Mouse (Mus musculus) left cerebral cortex, adult 9 months (tissue): ENCODE measurements at regions not wholly inside any gene's neighbourhood (a gene's known extent, or its start where the extent isn't known, plus 50 kb on each side); places are given as distances from the start of the nearest gene placed in this dataset.

Experiments used
- DNase-seq, 2 experiments: peaks; one replicate each; pipeline ENCODE4 v3.0.0; 2022; ENCODE audit warnings: low spot score in 2 of 2

DNA sequence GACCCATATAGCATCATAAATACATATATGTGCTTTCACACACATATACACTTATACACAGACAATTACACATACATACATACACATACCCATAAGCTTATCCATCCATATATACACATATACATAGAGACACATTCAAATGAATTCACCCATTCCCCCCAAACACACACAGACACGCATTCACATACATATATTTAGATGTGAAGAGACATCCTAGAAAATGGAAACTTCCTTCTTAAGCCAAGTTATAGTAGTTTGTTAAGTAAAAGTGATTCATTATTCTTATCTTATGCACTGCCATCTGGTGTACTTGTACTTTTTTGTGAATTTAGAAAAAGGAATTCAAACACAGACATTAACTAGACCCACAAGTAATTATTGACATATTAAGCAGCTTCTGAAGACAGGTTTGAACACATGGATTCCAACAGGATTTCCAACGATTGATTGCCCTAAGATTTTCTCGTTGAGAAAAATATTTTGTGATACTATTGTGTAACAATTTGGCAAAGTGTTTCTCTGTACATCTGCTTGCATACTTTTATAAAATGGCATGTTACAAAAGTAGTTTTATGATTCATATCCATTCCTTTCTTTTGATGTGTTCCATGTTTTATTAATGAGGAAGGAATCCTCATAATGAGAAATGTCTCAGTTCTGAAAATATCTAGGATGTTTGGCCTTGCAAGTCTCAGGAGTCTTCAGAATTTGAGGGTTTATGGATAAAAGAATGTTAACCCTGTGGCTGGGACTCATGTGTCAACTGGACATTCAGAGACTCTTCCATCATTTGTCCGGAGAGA, 1161.5 kb upstream of the Apob start:
- no peak for DNase-seq

DNA sequence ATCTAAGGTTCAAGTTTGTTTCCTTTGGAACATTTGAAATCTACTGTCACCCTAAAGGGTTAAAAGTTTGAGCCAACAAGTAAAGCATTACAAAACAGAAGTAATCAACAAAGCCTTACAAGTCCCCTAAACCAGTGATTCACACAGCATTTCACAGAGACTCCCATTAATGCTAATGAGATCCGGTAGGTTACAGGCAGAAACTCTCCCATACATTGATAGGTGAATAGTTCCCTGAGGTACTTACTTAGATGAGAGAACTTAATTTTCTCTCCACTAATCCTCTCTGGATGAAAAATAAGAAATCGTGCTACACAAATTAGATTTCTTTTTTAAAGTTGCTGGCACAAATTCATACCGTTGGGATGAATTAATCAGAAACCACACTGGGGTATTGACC, 1144.5 kb upstream of the Apob start:
- DNase-seq = no peak

DNA sequence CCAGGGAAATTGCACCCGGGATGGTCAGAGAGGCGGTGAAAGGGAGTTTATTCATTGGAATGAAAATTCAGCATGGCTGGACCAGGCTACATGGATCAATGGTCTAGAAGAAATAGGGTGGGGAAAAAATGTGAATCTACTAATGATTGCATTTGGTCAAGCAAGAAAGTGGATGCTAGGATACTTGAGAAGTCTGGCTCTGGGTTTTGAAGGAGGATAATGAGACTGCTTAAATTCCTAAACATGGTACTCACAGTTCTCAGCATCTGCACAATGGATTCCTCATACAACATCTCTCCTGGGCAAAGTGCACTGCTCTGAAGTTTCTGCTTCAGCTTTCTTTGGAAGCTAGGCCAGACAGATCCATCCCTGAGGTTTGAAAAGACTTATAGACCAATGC, 1139.9 kb upstream of the Apob start:
- DNase-seq = no peak

DNA sequence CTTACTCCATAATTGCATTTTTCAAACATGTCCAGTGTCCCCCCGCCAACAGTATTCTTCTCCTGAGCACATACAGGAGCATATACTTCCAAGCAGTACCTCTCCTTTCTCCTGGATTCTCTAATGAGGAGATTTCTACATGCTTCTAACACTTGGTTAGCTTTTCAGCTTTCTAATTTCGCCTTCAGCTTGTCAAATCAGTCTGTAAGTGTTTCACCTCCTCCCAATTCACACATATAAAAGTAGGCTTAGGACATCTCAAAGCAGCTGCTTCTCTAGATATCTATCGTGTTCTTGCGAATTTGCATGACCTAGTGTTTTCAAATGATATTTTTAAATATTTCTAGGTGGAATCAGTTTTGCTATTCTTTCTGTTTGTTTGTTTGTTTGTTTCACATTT, 1129.0 kb upstream of the Apob start:
- peak; percentile 3 to 35 for DNase-seq

DNA sequence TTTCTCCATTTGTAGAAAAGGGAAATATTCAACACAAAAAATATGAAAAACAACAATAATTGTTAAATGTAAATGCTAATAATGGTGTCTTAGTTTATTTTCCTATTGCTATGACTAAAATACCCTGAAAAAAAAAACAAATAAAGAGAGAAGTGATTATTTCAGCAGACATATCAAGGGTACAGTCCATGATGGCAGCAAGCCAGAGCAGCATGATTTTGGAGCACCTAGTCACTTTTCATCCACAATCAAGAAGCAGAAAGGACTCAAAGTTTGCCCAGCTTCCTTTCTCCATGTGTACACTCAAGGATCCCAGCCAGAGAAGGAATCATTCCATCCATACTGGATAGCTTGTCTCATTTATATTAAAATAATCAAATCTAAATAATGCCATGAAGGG, 1111.5 kb upstream of the Apob start:
- DNase-seq = no peak
